Mouse (Mus musculus): ENCODE results near the gene Farp1.
A peak's percentile ranks its signal among the peaks of the same experiment; 100 is the strongest.

Farp1 gene

DNA sequence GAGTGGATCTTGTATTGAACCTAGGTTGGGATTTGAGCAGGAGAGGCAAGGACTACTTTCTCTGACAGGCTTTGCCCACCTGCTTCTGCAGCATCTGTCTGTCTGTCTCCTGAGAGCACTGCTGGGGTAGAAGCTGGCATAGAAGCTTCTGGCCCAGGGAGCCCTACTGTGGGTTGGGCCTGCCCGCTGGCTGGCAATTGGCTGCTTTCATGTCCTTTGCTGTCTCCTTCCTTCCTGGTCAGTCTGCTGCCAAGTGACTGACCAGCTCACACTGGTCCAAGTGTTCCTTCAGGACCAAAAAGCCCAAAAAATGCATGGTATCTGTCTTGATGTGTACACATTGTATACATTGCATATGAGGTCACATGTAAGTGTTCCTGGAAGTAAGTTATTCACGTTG, 228.9 kb downstream of the Farp1 start:
- DNase-seq (ENCODE audit: low spot score): no peak

DNA sequence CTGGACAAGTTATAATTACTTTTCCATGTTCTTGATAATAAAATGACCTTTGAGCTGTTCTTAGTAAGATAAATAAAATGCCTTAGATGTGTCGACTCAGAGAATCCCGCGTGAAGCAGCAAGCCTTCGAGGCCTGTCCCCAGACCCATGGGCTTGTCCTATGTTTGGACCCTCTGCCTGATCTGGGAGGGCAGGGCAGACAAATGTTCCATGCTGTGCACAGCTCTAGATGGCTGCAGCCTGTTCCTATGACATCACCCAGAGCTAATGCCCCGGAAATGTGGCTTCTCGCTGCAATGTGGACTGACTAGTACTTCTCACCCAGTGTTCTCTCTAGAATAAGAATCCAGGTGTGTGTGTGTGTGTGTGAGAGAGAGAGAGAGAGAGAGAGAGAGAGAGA, 229.5 kb downstream of the Farp1 start:
- DNase-seq (ENCODE audit: low spot score): no peak

DNA sequence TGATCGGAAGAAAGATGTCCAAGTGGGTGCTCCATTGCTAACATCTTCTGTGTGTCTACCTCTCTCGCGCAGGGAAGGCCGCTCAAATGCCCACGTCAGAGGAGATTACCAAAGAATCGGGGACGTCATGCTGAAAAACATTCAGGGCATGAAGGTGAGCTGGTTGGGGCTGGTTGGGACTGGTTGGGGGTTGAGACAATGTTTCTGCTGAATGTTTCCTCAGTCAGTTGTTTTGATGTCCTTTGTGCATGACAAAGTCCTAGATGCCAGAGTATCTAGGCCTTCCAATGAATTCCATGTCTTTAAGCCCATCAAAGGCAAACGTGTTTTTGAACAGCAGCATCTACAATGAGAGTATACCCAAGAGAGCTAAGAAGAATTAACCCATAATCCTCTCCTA, 232.8 kb downstream of the Farp1 start:
- no peak for DNase-seq (ENCODE audit: low spot score)

DNA sequence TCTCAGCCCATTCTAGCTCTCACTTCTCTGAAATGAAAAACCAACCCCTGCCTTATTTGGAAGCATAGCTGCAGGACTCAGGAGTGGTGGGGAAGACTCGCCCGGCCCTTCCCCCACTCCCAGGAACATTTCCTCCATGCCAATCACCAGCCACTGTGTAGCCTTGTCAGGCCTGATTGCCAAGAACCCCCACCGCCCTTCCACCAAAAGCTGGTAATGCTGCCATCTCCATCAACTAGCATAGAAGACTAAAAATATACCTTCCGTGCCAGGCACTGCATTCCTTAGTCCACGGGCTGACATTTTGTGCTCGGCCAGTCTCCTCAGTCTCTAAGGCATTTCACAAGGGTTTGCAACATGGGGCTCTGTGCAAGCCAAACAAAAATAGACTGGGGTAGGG, 235.5 kb downstream of the Farp1 start:
- DNase-seq (ENCODE audit: low spot score): no peak

DNA sequence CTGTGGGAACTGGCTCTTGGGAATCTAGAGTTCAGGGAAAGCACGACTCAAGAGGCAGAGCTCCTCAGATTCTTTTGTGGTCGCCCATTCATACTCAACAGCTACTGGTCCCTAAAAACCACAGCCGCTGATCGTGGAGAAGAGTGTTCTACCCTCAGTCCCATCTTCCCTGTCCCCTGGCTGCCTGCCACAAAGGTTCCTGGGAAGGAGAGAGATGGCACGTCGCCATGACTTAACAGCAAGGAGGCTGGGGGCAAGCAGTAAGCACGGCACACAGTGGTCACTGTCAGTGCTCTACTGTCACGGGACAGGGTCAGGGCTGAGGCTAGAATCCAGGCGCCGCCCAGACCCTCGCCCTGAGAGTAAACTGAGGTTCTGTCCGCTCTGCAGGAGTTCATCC, 240.0 kb downstream of the Farp1 start:
- no peak for DNase-seq (ENCODE audit: low spot score)

DNA sequence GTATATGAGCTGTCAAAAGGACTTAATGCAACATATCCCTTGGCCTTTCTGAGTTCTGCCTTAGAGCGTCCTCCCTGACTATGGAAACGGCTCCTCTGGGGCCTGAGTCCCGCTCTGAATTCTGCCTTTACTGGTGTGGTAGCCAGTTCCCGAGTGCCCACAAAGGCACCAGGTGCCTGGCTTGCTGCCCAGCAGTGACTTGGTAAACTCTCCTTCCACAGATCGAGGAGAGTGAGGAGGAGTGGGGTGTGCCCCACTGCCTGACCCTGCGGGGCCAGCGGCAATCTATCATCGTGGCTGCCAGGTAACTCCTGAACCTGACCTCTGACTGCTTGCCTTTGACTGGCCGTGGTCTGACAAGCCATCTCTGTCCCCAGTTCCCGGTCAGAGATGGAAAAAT, 241.0 kb downstream of the Farp1 start:
- DNase-seq (ENCODE audit: low spot score): no peak

DNA sequence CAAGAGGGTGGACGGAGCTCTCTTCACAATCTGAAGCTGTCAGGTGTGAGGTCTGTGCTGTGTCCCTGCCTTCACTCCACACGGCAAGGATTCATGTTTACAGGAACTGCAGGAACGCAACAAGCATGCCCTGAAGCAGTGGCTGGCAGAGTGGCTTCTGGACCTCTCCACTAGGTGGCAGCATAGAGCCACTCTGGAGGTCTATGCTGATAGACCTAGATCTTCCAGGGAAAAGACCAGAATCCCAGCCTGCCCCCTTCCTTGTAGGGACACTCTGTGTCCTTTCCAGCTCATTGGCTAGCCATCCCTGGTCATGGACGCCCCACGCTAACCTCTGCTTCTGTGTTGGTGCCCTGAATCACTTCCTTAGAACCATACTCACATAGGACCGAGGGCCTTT, 244.1 kb downstream of the Farp1 start:
- DNase-seq (ENCODE audit: low spot score): peak; percentile 85

DNA sequence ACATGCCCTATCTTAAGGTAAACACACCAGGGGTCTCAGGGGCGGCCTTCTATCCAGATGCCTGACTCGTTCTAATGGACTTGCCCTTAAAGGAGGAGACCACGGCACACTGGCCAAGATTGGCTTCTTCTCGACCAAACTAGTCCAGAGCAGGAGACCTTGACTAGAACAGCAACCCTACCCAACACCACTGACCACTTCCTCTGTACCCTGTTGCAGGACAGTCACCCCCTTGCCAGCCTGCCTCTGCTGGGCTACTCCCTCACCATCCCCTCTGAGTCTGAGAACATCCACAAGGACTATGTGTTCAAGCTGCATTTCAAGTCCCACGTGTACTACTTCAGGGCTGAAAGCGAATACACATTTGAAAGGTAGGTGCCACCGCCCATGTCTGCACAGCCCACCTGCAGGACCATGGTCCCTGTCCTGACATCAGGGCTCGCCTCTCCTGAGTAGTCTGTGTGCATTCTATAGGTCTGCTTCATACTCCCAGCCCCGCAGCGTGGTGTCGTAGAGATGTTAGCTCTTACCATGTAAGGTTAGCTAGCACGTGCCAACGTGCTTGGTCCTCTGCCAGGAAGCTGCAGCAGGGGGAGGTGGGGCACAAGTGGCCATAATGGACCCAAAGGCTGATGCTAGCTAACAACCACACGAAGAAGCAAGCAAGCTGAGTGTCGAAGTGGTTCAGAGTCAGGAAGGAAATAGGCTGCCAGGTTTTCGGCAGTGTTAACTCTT, 245.8 kb downstream of the Farp1 start:
- DNase-seq (ENCODE audit: low spot score): no peak

DNA sequence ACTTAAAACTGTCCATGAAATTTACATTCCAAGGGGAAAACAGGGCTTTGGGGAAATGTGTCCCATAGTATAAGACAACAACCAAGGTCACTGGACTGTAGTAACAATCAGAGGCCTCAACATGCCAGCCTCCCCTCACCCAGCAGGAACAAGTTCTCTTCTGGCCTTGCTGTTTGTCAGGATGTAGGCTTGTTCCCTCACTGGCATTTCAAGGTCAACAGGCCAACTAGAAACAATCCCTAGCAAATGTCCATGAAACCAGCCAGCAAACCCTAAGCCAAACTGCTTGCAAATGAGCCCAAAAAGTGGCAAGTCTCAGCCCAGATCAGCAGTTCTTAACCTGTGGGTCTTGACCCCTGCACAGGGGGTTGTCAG, 246.3 kb downstream of the Farp1 start:
- no peak for DNase-seq (ENCODE audit: low spot score)

DNA sequence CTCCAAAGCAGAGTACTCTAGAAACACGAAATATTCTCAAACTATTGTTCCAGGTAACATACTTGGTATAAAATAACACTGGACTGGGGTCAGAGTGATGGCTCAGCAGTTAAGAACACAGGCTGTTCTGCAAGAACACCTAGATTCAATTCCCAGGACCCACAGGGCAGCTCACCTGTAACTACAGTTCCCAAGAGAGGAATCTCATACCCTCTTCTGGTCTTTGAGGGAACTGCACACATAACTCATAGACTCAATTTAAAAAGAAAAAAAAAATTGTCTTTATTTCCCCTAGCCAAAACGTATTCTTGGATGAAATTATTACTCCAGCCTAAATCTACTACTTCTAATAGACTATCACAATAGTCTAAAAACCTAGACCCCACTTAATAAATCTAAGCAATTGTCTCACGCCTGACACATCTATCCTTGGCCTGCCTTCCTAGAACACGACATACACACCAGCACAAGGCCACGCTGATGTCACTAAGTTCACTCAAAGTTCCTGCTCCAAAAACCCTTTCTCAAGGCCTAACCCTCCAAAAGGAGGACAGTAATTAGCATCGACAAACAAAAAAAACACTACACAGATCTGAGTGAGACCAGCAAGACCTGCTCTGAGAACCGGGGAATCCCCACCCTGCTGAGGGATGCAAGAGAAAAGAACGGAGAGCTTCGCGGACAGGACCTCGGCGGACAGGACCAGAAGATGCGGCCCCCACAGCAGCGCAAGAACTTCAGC, 250.6 kb downstream of the Farp1 start:
- DNase-seq (ENCODE audit: low spot score): no peak

DNA sequence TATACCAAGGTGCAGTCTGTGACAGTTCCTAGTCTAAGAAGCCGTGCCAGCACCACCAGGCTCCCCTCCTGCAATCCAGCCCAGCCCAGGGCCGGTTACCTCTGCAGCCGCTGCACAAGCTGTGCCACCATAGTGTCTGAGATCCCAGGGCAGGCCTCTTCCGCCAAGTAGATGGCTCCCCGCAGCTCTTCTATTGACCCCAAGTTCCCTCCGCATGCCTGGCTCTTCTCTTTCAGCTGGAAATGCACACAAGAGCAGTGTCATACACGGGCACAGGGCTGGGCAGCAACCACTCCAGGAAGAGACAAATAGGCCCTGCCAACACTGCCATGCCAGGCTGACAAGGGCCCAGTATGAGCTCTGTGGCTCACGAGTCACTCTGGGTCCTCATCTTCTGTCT, 256.9 kb downstream of the Farp1 start:
- no peak for DNase-seq (ENCODE audit: low spot score)

DNA sequence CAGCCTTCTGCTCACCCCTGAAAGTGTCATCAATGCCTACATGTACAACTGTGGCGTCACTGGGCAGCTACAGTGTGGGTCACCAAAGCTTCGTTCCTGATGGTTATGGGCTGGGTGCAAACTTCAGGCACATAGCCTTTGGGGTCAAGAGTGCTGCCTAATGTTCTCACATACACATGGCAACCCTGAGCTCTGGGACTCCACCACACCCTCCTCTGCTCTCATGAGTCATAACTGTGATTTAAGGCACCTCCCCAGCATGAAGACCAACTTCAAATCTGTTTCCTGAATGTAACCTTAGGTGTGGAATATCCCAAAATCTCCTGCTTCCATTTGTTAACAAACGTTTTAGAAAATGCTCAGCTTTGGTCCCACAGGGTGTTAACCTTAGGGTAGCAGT, 257.4 kb downstream of the Farp1 start:
- no peak for DNase-seq (ENCODE audit: low spot score)

DNA sequence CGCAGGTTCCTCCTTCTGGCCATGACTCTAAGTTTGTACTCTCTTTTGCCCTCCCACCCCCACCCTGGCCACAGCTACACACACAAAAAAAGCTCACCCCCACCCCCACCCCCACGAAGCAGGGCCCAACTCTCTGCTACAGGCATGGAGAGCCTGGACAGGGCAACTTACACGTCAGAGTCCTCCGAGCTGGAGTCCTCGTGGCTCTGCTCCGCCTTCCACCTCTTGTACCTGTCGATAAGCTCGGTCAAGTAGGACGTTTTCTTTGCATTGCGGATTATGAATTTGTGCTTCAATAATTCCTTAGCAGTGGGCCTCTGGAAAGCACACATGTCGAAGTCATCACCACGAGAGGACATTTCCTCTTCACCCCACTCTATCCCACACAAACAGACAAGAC, 259.5 kb downstream of the Farp1 start:
- DNase-seq (ENCODE audit: low spot score): no peak

DNA sequence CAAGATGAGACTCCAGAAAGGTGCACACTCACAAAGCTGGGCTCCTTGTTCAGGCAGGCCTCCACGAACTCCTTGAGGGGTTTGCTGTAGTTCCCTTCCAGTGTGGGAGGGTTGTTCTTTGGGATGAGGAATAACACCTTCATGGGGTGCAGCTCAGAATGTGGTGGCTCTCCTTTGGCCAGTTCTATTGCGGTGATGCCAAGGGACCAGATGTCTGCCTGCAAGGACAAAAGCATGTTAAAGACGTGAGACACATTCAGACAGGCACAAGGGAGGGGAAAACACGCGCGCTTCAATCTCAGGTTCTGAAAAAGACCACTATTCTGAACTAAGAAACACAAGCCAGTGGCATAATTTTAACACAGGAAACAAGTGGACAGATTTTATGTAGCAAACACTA, 262.1 kb downstream of the Farp1 start:
- no peak for DNase-seq (ENCODE audit: low spot score)

DNA sequence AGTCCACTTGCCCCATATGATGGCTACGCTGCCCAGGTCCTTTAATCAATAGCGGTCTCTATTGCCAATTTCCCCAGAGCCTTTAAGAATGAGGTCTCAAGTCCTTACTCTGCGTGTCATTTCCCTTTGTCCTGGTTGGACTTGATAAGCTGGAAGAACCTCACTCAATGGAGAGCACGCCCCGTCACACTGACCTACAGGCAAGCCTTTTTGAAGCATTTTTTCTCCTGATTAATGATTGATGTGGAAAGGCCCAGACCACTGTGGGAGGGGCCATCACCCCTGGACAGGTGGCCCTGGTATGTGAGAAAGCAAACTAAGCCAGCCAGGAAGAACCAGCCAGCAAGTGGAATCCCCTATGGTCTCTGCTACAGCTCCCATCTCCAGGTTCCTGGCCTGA, 263.5 kb downstream of the Farp1 start:
- DNase-seq (ENCODE audit: low spot score): no peak

DNA sequence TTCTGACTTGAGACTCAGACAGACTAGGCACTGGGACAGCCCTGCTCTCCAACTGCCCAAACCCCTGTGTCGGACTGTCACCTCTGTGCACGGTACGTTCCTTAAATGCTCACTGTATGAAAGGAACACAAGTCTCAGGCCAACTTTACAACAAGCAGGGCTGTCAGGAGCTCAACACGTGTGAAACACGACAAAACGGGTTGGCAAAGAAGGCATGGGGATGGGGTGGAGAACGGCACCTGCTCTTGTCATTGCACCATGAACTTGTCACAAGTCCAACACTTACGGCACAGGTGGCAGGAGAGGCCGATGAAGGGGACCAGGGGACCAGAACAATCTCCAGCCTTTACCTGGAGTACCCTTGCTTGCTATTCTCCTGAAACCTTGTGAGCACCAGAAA, 264.1 kb downstream of the Farp1 start:
- no peak for DNase-seq (ENCODE audit: low spot score)

DNA sequence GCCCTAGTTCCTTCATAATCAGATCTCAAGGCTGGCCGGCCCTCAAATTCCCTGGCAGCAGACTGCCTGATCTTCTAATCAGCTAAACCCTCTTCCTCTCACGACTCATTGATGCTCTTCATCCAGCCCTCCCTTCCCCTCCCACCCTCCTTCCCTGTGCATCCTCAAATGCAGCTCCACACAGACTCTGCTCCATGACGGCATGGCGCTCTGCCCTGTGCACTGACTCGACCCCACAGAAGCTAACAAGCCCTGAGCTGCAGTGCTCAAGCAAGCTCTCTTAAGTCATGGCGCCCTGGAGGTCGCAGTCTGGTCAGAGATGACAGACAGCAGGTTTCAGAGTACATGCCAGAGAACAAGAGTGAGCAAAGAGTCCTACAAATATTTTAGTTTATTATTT, 269.5 kb downstream of the Farp1 start:
- no peak for DNase-seq (ENCODE audit: low spot score)

DNA sequence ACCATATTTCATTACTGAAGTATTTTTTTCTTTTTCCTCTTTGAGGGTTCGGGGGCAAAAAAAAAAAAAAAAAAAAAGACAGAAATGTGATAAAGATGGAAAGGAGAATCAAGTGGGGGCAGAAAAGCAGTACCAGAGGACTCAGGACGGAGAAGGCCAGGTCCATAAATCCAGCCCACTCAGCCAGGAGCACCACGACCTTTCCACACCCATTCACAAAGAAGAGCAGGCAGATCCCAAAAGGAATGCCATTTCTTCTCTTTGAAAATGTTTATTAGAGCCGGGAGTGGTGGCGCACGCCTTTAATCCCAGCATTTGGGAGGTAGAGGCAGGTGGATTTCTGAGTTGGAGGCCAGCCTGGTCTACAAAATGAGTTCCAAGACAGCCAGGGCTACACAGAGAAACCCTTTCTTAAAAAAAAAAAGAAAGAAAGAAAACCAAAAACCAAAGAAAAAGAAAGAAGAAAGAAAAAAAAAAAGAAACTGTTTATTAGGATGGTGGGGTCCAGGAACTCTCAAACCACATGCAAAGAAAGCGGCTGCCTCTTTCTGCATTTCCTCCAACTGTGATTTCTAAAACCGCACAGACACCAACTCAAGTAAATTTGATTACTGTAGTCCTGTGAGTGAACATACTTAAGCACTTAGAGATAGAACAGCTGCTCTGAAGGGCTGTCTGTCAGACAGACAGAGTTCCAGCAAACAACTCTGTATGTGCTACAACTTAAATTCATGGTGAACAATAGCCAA, 270.5 kb downstream of the Farp1 start:
- no peak for DNase-seq (ENCODE audit: low spot score)

DNA sequence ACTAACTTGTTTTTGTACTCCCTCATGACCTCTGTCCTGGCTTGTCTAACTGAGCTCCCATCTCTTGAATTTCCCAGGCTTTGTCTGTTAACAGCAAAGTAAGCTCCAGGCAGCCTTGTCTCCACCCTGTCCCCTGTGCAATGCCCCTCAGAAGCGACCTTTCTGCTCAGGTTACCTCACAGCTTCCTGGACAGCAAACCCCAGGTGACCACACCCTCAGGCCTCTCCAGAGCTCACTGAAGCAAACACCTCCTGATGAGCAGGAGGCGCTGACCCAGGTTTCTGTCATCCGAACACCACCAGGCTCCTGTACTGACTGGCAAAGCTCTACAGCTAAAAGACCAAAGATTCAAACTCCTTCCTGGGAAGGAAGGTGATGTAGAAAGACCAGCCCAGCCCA, 274.9 kb downstream of the Farp1 start:
- DNase-seq (ENCODE audit: low spot score): no peak

DNA sequence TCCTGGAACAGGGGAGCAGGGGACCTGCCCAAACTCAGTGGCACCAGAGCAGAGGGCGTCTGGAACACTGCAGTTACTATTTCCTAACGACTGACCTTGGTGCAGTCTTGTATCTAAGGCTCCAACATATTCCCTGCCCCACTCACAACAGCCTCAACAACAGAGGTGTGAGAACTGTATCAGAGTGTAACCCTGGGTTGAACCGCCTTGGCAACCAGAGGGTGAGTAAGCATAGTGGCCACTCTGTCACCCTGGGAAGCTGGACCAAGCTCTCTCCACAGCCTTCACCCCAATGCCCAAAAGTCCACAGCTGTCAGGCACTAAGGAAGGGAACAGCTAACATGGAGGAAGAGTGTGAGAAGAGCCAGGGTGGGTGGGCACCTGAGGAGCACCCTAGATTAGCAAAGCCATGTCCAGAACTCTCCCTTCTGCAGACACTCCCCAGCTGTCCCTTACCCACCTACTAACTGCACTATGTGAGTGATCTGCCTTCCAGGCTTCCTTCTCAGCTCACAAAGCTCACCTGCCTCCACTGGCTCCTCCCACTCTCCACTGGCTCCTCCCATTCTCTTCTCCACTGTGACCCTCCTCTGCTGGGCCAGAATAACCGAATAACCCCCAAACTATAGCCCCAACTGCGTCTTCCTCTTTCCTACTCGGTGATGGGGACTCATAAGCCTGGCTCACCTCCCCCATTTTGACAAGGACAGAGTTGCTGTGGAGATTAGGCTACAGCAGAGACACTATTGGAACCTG, 275.5 kb downstream of the Farp1 start:
- no peak for DNase-seq (ENCODE audit: low spot score)

DNA sequence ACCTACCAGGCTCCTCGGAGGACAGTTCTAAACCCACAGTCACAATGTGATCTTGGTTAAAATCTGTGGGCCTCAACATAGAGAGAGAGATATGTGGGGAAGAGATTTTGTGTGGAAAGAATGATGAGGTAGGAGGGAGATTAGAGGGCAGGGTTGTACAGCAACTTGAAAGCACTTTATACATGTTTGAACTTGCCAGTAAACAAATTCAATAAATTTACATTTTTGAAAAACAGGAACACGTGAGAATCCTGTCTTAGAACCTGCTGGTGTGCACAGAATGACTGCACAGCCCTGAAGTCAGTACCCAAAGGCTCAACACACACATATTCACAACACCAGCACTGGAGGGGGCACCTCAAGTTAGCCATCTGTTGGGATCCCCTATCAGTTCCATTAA, 276.1 kb downstream of the Farp1 start:
- DNase-seq (ENCODE audit: low spot score): no peak

DNA sequence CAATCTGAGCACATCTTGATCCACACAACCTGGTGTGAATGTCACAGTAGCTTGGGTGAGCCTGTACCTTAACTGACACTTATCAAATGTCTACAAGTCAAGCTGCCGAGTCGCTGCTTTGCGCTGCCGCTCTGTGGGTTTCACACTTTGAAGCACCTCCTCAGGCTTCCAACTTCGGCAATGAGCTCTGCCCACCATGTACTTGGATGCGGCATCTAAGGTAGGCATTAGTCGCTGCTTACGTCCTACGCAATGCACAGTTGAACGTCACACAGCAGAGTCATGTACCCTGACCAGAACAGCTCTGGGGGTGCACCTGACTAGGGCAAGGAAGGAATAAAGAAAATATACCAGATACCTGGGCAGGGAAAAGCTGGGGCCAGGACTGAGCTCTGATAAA, 278.3 kb downstream of the Farp1 start:
- DNase-seq (ENCODE audit: low spot score): no peak

DNA sequence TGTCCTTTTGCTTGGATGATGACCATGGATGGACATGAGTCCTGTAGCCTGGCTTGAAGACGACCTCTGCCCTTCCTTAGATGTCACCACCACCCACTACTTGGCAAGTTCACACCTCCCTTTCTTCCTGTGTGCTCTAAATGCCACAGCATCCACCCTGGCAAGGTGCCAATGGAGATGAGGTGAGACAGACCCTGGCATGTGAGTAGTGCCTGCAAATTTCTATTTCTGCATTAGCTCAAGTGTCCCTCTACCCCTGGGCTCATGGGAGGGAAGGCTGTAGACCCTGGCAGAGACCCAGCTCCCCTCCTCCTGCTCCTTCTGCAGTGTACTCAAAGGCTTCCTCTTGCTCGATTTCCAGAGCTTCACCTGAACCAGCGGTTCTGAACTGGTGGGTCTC, 279.9 kb downstream of the Farp1 start:
- DNase-seq (ENCODE audit: low spot score): no peak
